Mouse (Mus musculus): ENCODE measurements around the gene Gpatch8.

The Gpatch8 gene

GRCm38 (mm10) chr11:102496732-102497131 lies 59.5 kb downstream of the Gpatch8 start:
- no peak for DNase-seq (ENCODE audit: low read depth, low spot score)

- no peak for DNase-seq (ENCODE audit: low read depth, low spot score)
These were observed 60.0 kb downstream of the Gpatch8 start for GRCm38 (mm10) chr11:102496206-102496605.

- DNase-seq (ENCODE audit: low read depth, low spot score), result no peak
These were observed 60.5 kb downstream of the Gpatch8 start for GRCm38 (mm10) chr11:102495742-102496141.

GRCm38 (mm10) chr11:102495114-102495513 lies 61.1 kb downstream of the Gpatch8 start:
- no peak for DNase-seq (ENCODE audit: low read depth, low spot score)

- no peak for DNase-seq (ENCODE audit: low read depth, low spot score)
These were observed 62.0 kb downstream of the Gpatch8 start for GRCm38 (mm10) chr11:102494063-102494650.

GRCm38 (mm10) chr11:102493241-102493640 lies 63.0 kb downstream of the Gpatch8 start:
- no peak for DNase-seq (ENCODE audit: low read depth, low spot score)

- no peak for DNase-seq (ENCODE audit: low read depth, low spot score)
These were observed 68.3 kb downstream of the Gpatch8 start for GRCm38 (mm10) chr11:102487901-102488300.

- DNase-seq (ENCODE audit: low read depth, low spot score), result peak; percentile 26
These were observed 69.3 kb downstream of the Gpatch8 start for GRCm38 (mm10) chr11:102486733-102487386.

- no peak for DNase-seq (ENCODE audit: low read depth, low spot score)
These were observed 74.4 kb downstream of the Gpatch8 start for GRCm38 (mm10) chr11:102481779-102482178.

- DNase-seq (ENCODE audit: low read depth, low spot score), result no peak
These were observed 75.3 kb downstream of the Gpatch8 start for GRCm38 (mm10) chr11:102480897-102481296.

- no peak for DNase-seq (ENCODE audit: low read depth, low spot score)
These were observed 76.1 kb downstream of the Gpatch8 start for GRCm38 (mm10) chr11:102480111-102480510.

GRCm38 (mm10) chr11:102479581-102479980 lies 76.6 kb downstream of the Gpatch8 start:
- DNase-seq (ENCODE audit: low read depth, low spot score), result no peak

- DNase-seq (ENCODE audit: low read depth, low spot score), result no peak
These were observed 77.5 kb downstream of the Gpatch8 start for GRCm38 (mm10) chr11:102478671-102479070.

- DNase-seq (ENCODE audit: low read depth, low spot score), result no peak
These were observed 81.2 kb downstream of the Gpatch8 start for GRCm38 (mm10) chr11:102475027-102475426.

- DNase-seq (ENCODE audit: low read depth, low spot score), result no peak
These were observed 86.4 kb downstream of the Gpatch8 start, which contains the start of gene Itga2b for GRCm38 (mm10) chr11:102469648-102470357. Gene Itga2b (minus strand): TSS chr11:102470122.

GRCm38 (mm10) chr11:102467041-102467631 lies 89.1 kb downstream of the Gpatch8 start:
- peak; percentile 56 for DNase-seq (ENCODE audit: low read depth, low spot score)

GRCm38 (mm10) chr11:102465713-102466436 lies 90.3 kb downstream of the Gpatch8 start:
- no peak for DNase-seq (ENCODE audit: low read depth, low spot score)

- DNase-seq (ENCODE audit: low read depth, low spot score), result no peak
These were observed 91.3 kb downstream of the Gpatch8 start for GRCm38 (mm10) chr11:102464901-102465300.

GRCm38 (mm10) chr11:102461764-102462163 lies 94.4 kb downstream of the Gpatch8 start:
- no peak for DNase-seq (ENCODE audit: low read depth, low spot score)

GRCm38 (mm10) chr11:102460541-102460940 lies 95.7 kb downstream of the Gpatch8 start:
- DNase-seq (ENCODE audit: low read depth, low spot score), result no peak

GRCm38 (mm10) chr11:102455740-102456396 lies 100.3 kb downstream of the Gpatch8 start:
- no peak for DNase-seq (ENCODE audit: low read depth, low spot score)

Measured in retina, adult 2 months (tissue).